Mouse (Mus musculus): ENCODE results near the gene St6gal1.

St6gal1 gene

DNA sequence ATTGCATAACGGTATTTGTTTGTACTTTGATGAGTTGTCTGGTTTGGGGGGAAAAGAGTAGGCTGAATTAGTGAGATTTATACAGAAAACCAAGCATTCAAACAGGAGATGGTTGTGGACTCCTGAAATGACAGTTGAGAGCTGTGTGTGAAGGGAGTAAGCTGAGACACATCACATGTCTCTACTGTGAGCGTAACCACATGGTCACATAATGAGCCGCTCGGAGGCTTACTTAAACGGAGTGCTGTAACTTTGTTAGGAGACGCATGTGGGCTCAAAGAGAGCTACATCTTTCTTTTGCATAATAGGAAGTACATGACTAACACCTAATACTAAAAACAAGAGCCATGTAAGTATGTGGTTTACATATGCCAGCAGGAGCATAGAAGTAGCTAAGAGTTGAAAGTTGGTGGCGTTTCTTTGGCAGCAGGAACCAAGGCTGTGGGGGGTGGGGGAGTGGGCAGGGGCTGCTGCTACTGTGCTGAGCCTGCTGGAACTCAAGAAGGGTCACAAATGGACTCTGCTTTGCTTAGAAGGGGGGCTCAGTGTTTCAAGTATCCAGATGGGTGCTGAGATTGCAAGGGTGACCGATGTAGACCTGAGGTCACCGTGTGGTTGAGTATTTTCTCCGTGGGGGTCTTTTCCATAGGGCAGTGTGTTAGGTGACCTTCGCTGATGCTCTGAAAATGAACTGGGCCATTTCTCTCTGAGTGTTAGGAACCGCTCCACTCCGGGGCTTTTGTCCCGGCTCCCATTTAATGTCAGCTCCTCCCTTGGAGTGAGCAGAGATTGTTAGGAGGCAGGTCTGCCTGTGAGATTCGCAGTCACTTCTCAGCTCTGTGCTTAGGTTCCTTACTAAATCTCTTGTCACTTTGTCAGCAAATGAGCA is 26.3 kb downstream of the St6gal1 start:
- no peak for DNase-seq (ENCODE audit: low read depth, low spot score)

DNA sequence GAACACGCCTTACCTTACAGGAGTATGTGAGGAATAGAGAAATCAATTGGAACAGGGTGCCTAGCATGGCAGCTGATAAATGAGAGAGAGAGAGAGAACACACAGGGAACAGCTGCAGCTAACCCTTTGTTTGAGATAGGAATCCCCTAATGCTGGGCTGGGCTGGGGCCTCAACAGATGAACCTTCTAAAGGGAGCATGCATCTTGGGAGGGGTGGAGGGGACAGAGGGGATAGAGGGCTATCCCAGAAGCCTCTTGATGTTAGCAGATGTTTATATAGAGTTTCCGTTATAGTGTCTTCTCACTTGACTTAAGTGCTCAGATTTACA is 26.9 kb downstream of the St6gal1 start:
- no peak for DNase-seq (ENCODE audit: low read depth, low spot score)

DNA sequence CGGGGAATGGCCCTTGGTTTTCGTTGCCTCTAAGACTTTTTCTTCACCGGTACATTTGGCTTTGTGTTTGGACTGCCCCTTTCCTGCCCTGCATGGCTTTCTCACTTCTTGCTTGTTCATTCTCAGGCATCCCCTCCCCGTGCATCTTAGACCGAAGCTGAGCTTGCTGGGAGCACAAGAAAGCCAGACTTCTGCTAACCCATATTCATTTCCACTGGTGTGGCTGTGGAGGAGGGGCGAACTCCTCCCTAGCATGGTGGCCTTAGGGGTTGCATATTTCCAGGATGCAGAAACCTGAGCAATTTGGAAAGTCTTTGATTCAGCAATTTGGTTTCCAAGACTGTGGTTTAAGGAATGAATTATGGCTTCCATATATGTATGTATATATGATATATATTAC is 29.1 kb downstream of the St6gal1 start:
- DNase-seq (ENCODE audit: low read depth, low spot score): no peak

GRCm38 (mm10) chr16:23254062-23254461 is 29.5 kb downstream of the St6gal1 start:
- no peak for DNase-seq (ENCODE audit: low read depth, low spot score)

DNA sequence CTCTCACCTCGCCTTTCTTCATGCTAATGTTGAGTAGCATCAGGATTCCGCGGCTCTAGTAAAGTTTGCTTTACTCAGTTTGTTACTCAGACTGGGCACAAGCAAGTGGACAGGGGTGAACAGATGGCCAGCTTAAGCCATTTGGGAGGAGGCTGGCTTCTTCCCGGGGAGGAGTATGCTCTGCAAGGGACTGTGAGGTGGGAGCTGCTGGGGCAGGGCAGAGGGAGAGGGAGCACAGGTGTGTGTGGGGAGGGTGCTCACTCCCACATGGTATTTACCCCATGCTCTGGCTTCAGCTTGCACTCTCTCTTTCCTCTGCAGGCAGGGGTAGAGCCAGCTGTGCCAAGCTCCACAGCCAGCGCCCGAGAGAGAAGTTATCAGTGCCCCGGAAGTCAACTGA is 32.1 kb downstream of the St6gal1 start:
- no peak for DNase-seq (ENCODE audit: low read depth, low spot score)

- no peak for DNase-seq (ENCODE audit: low read depth, low spot score)
Observed at GRCm38 (mm10) chr16:23258429-23258822, 33.9 kb downstream of the St6gal1 start.

- no peak for DNase-seq (ENCODE audit: low read depth, low spot score)
Observed at GRCm38 (mm10) chr16:23258823-23259457, 34.4 kb downstream of the St6gal1 start.

GRCm38 (mm10) chr16:23259580-23259979 is 35.0 kb downstream of the St6gal1 start:
- no peak for DNase-seq (ENCODE audit: low read depth, low spot score)

DNA sequence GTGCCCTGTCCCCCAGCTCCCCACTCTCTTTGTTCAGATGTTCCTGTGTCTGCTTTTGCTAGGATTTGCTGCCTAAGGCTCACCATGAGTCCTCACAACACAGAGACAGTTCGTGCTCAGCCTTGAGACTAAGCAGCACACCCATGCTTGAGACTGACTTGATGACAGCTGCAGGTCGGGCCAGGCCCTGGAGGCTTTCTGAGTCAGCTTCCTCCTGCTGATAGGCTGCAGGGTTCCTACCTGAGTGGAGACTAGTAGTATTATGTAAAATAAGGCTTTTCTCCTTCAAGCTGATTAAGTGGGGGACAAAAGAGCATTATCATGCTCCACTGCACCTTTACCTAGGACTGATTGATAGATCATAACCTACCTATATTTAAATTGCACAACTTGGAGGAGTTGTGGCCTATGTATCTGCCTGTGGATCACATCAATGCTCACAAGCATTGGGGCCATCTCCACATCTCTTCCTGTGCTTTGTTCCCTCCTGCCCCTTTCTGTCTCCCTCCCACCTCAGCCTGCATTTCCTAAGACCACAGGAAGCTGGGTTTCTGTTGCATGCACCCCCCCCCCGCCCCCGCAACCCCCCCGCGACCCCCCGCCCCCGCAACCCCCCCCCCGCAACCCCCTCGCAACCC is 37.7 kb downstream of the St6gal1 start:
- DNase-seq (ENCODE audit: low read depth, low spot score): peak; percentile 73

- DNase-seq (ENCODE audit: low read depth, low spot score): no peak
Observed at GRCm38 (mm10) chr16:23262846-23263245, 38.3 kb downstream of the St6gal1 start.

GRCm38 (mm10) chr16:23264999-23265398 is 40.5 kb downstream of the St6gal1 start:
- no peak for DNase-seq (ENCODE audit: low read depth, low spot score)

DNA sequence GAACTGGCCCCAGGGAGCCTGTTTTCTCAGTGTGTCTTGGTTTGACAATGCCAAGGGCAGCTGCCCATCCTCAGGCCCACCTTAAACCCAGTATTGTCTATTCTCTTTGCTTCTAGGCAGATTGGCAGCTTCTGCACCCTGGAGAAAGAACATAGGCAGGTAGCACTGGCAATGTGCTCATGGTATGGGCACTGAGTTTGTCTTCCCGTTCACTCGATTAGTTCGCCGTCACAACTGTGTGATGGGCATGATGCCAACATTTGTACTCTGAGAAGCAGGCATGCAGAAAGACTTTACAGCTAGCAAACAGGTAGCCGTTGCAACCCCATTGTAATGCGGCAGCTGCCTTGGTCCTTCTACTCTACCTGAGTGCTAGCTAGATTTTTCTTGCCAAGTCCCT is 40.9 kb downstream of the St6gal1 start:
- DNase-seq (ENCODE audit: low read depth, low spot score): no peak

GRCm38 (mm10) chr16:23266293-23266692 is 41.8 kb downstream of the St6gal1 start:
- no peak for DNase-seq (ENCODE audit: low read depth, low spot score)

- DNase-seq (ENCODE audit: low read depth, low spot score): no peak
Observed at GRCm38 (mm10) chr16:23266896-23267295, 42.4 kb downstream of the St6gal1 start.

GRCm38 (mm10) chr16:23268231-23268630 is 43.7 kb downstream of the St6gal1 start:
- no peak for DNase-seq (ENCODE audit: low read depth, low spot score)

- DNase-seq (ENCODE audit: low read depth, low spot score): no peak
Observed at GRCm38 (mm10) chr16:23269056-23269983, 44.8 kb downstream of the St6gal1 start.

DNA sequence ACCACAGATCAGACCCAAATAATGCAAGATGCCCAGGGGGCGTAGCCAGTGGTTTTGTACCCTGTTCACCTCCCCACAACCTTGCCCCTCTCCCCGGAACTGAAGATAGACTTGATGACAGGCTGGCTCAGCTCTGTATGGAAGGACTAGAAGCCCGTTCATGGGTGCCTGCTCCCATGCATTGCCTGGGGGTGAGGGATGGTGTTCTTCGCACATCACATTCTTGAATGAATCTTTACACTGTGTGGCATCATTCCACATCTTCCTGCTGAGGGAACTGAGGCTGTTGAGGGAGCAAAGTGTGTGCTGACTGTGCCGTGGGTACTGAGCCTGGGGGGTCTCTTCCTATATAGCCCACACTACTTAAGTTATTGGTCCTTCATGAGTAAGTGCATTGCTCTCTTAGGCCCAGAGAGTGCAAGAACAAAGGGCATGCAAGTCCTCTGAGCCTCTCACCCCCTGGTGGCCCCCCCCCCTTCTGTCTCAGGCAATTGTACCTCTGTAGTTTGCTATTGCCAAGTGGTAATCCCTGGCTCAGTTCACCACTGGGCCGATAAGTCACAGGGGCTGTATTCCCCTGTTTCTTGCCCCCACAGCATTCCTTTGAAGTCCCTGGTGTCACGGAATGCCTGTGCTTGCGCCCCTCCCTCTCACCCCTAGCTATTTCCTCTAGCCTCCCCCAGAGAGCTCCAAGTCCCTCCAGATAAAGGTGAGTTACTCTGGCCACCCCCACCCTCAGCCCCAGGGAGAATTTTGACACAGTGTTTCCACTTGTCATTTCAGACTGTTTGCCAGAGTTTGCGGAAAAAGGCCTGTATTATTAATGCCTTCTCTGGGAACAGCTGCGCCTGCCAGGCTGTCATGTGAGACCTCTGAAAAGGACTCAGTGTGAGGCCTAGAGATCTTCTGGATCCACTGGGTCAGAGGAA is 45.7 kb downstream of the St6gal1 start:
- no peak for DNase-seq (ENCODE audit: low read depth, low spot score)

DNA sequence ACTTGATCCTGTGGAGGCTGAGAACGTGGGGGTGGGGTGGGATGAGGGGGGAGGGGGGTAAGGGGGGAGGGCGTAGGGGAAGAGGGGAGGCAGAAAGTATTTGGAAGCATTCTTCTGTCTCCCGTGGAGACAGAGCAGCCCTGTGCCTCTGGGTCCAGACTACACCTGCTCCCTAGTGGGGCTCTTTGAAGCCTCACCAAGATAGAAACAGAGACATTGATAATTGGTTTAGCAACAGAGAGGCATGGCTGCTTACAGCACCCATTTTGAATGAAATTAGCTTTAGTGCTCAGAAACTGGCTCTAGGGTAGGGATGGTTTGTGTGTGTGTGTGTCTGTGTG is 46.3 kb downstream of the St6gal1 start:
- DNase-seq (ENCODE audit: low read depth, low spot score): no peak

GRCm38 (mm10) chr16:23271746-23272520 is 47.4 kb downstream of the St6gal1 start:
- DNase-seq (ENCODE audit: low read depth, low spot score): peak; percentile 68
